Mouse (Mus musculus) adrenal gland, adult 8-10 months (tissue): ENCODE results near the gene Mthfd1l. TPM values are rescaled to one million over a fixed set of nuclear protein-coding genes. Genes with fewer than 3 reads are reported as not detected.
"Not testable (repeated sequence)": the region's sequence is repeated elsewhere in the genome, so short reads cannot be mapped to it uniquely, and the experiment has no call there.

Experiments used
- DNase-seq: peaks from one replicate; pipeline ENCODE4 v3.0.0; 2022
- total RNA-seq, 4 experiments: library from RNA; stranded (reverse); gene quantifications; 2 replicates each; pipeline ENCODE4 v1.2.4; 2022

Gene Mthfd1l
- total RNA-seq, 4 experiments from 2014 or later, result 4.9 to 9.2 (median 8.0) TPM

GRCm38 (mm10) chr10:4046496-4046895, 73.6 kb downstream of the Mthfd1l start:
- DNase-seq, result no peak

- DNase-seq, result peak; percentile 36
These were observed 74.7 kb downstream of the Mthfd1l start for GRCm38 (mm10) chr10:4047666-4048065.

DNA sequence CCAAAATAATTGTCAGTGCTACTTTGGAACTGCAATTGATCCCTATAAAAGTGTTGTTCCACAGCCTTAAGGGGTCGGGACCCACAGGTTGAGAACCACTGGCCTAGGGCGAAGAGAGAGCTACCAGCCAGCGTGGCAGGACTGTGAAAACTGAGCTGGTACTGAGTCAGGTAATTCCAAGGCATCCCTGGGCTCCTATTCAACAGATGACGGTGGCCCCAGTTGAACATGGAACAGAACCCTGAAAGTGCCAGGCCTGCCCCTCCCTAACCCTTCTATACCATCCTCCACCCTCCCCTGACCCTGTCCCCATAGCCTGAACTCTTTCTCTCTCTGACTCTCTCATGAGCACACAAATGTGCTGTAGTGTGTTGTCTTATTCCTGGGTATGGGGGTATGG, 77.3 kb downstream of the Mthfd1l start:
- no peak for DNase-seq

GRCm38 (mm10) chr10:4052711-4053110, 79.8 kb downstream of the Mthfd1l start:
- no peak for DNase-seq

GRCm38 (mm10) chr10:4053278-4054061, 80.6 kb downstream of the Mthfd1l start:
- no peak for DNase-seq

GRCm38 (mm10) chr10:4054589-4054988, 81.7 kb downstream of the Mthfd1l start:
- DNase-seq, result no peak

DNA sequence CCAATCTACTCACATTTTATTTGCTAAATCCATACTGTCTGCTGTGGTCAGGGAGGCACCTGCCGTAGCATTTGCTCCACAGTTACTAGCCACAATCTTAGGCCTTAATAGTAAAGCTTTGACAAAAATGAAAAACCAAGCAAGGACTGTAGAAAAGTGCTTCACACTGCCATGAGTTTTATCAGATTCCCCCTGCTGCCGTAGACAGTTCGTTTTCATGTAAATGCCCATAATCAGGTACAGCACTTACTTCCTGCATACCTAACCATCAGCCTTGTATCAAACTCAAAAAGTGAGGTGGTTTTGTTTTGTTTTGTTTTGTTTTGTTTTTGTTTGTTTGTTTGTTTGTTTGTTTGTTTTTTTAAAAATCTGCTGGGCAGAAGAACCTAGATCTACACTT, 84.5 kb downstream of the Mthfd1l start:
- no peak for DNase-seq

GRCm38 (mm10) chr10:4057832-4058231, 84.9 kb downstream of the Mthfd1l start:
- DNase-seq, result no peak

DNA sequence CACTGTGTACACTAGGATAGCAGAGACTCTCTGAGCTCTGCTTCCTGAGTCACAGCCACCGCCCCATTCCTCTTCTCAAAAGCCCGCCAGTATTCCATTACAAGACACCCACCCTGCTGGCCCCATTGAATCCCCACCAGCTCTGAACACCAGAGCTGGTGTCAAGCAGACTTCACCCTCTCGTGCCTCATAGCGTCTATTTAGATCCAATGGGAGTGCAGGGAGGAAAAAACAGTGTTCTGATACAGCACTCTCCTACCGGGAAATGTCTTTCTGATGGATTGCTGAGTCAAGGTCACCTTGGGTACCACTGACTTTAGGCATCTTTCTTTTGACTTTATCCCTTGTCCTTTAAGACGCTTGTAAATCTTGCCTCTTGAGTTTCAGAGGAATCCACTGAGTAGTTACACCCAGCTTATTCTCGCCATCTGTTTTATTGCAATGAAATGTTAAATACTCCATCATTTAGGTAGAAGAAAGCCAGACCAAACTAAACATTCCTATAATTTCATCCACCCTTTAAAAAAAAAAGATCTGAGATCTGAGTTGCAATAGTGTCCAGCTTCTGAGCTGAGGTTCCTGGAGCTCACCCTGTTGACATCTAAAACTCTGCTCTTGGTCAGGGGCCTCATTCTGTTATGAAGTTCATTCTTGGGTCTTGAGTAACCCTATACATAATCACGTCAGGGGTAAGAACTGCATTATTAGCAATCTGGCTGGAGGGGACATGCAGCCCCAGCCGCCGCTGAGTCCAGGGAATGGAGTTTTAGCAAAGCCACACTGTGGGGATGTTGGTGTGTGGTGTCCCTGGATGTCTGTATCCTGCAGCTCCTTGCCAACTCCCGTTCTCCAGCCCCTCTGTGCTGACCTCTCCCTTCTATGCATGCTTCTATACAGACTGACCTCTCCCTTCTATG, 88.4 kb downstream of the Mthfd1l start:
- no peak for DNase-seq

DNA sequence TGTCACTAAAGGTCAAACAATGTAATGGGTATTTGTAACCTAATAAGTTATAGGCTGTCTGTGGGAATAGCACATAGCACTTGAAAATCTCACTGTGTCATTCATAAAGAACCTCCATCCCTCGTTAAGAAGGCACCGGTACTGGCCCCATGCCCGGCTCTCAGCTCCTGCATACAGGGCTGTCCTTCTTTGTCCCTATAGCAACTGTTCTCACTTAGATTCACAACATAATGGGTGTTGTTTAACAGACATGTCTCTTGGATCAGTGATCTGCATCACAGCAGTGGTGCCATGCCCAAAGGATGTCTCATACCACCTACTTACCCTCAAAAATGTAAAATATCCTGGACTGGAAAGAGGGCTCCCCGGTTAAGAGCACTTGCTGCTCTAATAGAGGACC, 90.6 kb downstream of the Mthfd1l start:
- no peak for DNase-seq

- no peak for DNase-seq
These were observed 92.6 kb downstream of the Mthfd1l start for GRCm38 (mm10) chr10:4065295-4066084.

DNA sequence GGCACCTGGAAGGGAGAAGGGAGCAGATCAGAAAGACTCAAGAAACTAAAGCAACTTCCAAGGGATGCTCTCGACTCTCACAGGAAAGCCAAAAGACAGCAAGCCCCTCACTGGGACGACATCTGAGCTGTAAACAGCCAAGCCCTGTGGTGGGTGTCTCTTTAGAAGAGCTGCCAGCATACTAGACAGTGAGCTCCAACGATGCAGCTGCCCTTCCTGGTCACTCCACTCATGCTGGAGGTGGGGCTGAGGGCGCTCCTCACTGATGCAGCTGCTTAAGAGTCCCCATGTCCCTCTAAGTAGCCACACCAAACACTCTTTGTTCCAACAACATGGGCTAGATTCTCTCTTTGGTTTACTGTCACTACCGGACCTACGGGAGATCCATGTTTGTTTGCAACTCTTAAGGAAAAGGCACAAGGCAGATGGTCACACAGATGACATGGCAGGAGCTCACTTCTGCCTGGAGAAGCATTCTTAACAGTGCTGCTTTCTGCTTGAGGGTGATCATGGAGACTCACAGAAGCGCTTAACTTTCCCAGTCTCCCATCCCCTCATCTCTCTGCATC, 96.4 kb downstream of the Mthfd1l start:
- no peak for DNase-seq

DNA sequence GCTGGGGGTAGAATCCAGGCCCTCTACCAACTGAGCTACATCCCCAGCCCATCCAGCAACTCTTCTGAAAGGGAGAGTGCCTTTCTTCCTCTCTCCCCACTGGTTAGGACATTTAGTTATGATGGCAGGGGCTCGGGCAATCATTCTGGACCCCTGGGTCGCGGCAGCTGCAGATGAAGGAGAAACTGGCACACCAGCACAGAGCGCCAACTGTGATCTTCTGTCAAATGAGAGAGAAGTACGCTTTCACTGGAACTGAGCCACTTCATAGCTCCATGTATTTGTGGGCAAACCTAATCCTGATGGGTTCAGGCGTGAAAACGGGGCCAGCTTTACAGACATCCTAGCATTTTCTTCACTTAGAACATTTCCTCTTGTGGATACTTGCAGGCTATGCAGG, 97.1 kb downstream of the Mthfd1l start:
- no peak for DNase-seq

GRCm38 (mm10) chr10:4071069-4071844, 98.3 kb downstream of the Mthfd1l start:
- no peak for DNase-seq

GRCm38 (mm10) chr10:4071845-4072345, 99.0 kb downstream of the Mthfd1l start:
- DNase-seq, result no peak

- DNase-seq, result not testable (repeated sequence)
These were observed 99.6 kb downstream of the Mthfd1l start for GRCm38 (mm10) chr10:4072491-4072890.

GRCm38 (mm10) chr10:4078220-4078840, 105.4 kb downstream of the Mthfd1l start:
- no peak for DNase-seq

GRCm38 (mm10) chr10:4078979-4079630, 106.2 kb downstream of the Mthfd1l start:
- no peak for DNase-seq

- peak; percentile 44 for DNase-seq
These were observed 106.8 kb downstream of the Mthfd1l start for GRCm38 (mm10) chr10:4079643-4080244.

DNA sequence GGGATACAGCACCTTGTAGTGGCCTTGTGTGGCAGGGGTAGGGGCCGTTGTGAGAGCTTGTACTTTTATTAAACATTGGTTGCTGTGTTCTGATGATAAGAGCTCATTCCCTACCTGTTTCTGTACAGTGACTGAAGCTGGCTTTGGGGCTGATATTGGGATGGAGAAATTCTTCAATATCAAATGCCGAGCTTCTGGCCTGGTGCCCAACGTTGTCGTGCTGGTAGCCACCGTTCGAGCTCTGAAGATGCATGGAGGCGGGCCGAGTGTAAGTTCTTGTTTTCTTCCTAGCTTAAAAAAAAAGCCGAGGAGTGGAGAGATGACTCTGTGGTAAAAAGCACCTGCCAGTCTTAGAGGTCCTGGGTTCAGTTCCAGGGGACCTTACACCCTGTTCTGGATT, 110.7 kb downstream of the Mthfd1l start:
- DNase-seq, result no peak
